Mouse (Mus musculus) mouse trophoblast stem cell (cell line): ENCODE data around the gene Gpc6.
"Not testable (repeated sequence)": the region's sequence is repeated elsewhere in the genome, so short reads cannot be mapped to it uniquely, and the experiment has no call there.

Source experiments
- in situ Hi-C, 2 experiments: fragments of 300-500 bp; cut with MseI, MboI; formaldehyde crosslinking; loops; 2 replicates in 1 of 2; 3 replicates in 1 of 2; pipeline ENCODE4 v1.15.1; 2025

The Gpc6 gene

GRCm38 (mm10) chr14:117369331-117369866 is 444.3 kb downstream of the Gpc6 start:
- in situ Hi-C loops = no loop called here

- in situ Hi-C loops = no loop called here
Observed at GRCm38 (mm10) chr14:117376822-117377376, 451.8 kb downstream of the Gpc6 start.

- in situ Hi-C loops = no loop called here
Observed at GRCm38 (mm10) chr14:117379979-117380378, 454.9 kb downstream of the Gpc6 start.

GRCm38 (mm10) chr14:117383188-117383587 is 458.1 kb downstream of the Gpc6 start:
- in situ Hi-C loops = no loop called here

- in situ Hi-C loops = no loop called here
Observed at GRCm38 (mm10) chr14:117384096-117384770, 459.1 kb downstream of the Gpc6 start.

- in situ Hi-C loops = no loop called here
Observed at GRCm38 (mm10) chr14:117385731-117386270, 460.7 kb downstream of the Gpc6 start.

GRCm38 (mm10) chr14:117390794-117391320 is 465.7 kb downstream of the Gpc6 start:
- in situ Hi-C loops = no loop called here

- in situ Hi-C loops = no loop called here
Observed at GRCm38 (mm10) chr14:117391412-117391811, 466.3 kb downstream of the Gpc6 start.

- in situ Hi-C loops = no loop called here
Observed at GRCm38 (mm10) chr14:117397165-117397564, 472.1 kb downstream of the Gpc6 start.

GRCm38 (mm10) chr14:117407824-117408524 is 482.9 kb downstream of the Gpc6 start:
- in situ Hi-C loops = no loop called here

GRCm38 (mm10) chr14:117408525-117408835 is 483.4 kb downstream of the Gpc6 start:
- in situ Hi-C loops = no loop called here

- in situ Hi-C loops = no loop called here
Observed at GRCm38 (mm10) chr14:117409778-117410177, 484.7 kb downstream of the Gpc6 start.

- in situ Hi-C loops = no loop called here
Observed at GRCm38 (mm10) chr14:117410511-117410910, 485.4 kb downstream of the Gpc6 start.

GRCm38 (mm10) chr14:117415045-117415444 is 489.9 kb downstream of the Gpc6 start:
- in situ Hi-C loops = no loop called here

- in situ Hi-C loops = no loop called here
Observed at GRCm38 (mm10) chr14:117419561-117420218, 494.6 kb downstream of the Gpc6 start.

GRCm38 (mm10) chr14:117421170-117421569 is 496.1 kb downstream of the Gpc6 start:
- in situ Hi-C loops = no loop called here

GRCm38 (mm10) chr14:117426116-117426515 is 501.0 kb downstream of the Gpc6 start:
- in situ Hi-C loops = no loop called here

GRCm38 (mm10) chr14:117427776-117428175 is 502.7 kb downstream of the Gpc6 start:
- in situ Hi-C loops = no loop called here

GRCm38 (mm10) chr14:117435739-117436138 is 510.6 kb downstream of the Gpc6 start:
- in situ Hi-C loops = no loop called here

GRCm38 (mm10) chr14:117446675-117447231 is 521.6 kb downstream of the Gpc6 start:
- in situ Hi-C loops = not testable (repeated sequence)

GRCm38 (mm10) chr14:117451391-117451991 is 526.4 kb downstream of the Gpc6 start:
- in situ Hi-C loops = no loop called here
